Mouse (Mus musculus): ENCODE data around the gene Tbck. TPM values are rescaled to one million over a fixed set of nuclear protein-coding genes. Genes with fewer than 3 reads are reported as not detected.
A peak's percentile ranks its signal among the peaks of the same experiment; 100 is the strongest.

Gene Tbck
- polyA plus RNA-seq, 1 experiment from 2014 or later = 21.5 TPM

GRCm38 (mm10) chr3:132850431-132850830 is 166.5 kb downstream of the Tbck start:
- Histone ChIP-seq H3K27ac (replicated peaks) (no peak overlapping the region), H3K4me1 (peaks cover 7% of the 10 kb centered on the region; the same call in 1 of the 2 replicates), H3K27me3 (ENCODE audit: low read depth, poor library complexity, severe bottlenecking) (no peaks in the 10 kb centered on the region), H3K9me3 (replicated peaks) (no peaks in the 10 kb centered on the region), H3K36me3 (no peaks in the 10 kb centered on the region), H3K4me3 (no peak overlapping the region)
- 92% methylated on average over 2 of the region's 2 CpGs for WGBS
- no peak for DNase-seq (ENCODE audit: low spot score)

GRCm38 (mm10) chr3:132851417-132851816 is 167.5 kb downstream of the Tbck start:
- Histone ChIP-seq H3K4me3 (no peak overlapping the region), H3K4me1 (peaks cover 13% of the 10 kb centered on the region; the same call in 1 of the 2 replicates), H3K27me3 (ENCODE audit: low read depth, poor library complexity, severe bottlenecking) (no peaks in the 10 kb centered on the region), H3K36me3 (no peaks in the 10 kb centered on the region), H3K27ac (replicated peaks) (no peak overlapping the region), H3K9me3 (replicated peaks) (no peaks in the 10 kb centered on the region)
- WGBS = 64% methylated on average over 1 of the region's 1 CpGs
- DNase-seq (ENCODE audit: low spot score) = no peak

GRCm38 (mm10) chr3:132851841-132852728 is 168.1 kb downstream of the Tbck start:
- Histone ChIP-seq H3K27me3 (ENCODE audit: low read depth, poor library complexity, severe bottlenecking) (no peaks in the 10 kb centered on the region), H3K4me3 (no peak overlapping the region), H3K36me3 (no peaks in the 10 kb centered on the region), H3K9me3 (replicated peaks) (no peaks in the 10 kb centered on the region), H3K27ac (replicated peaks) (no peak overlapping the region), H3K4me1 (peaks cover 13% of the 10 kb centered on the region; the same call in 1 of the 2 replicates)
- no peak for DNase-seq (ENCODE audit: low spot score)
- WGBS = 74% methylated on average over 28 of the region's 28 CpGs

GRCm38 (mm10) chr3:132854271-132854670 is 170.3 kb downstream of the Tbck start:
- no peak overlapping the region for H3K27ac ChIP-seq (replicated peaks)
- H3K36me3 ChIP-seq = no peaks in the 10 kb centered on the region
- H3K27me3 ChIP-seq (ENCODE audit: low read depth, poor library complexity, severe bottlenecking) = no peaks in the 10 kb centered on the region
- H3K4me3 ChIP-seq = no peak overlapping the region
- no peak for DNase-seq (ENCODE audit: low spot score)
- no peaks in the 10 kb centered on the region for H3K9me3 ChIP-seq (replicated peaks)
- WGBS = 84% methylated on average over 9 of the region's 9 CpGs
- peaks cover 20% of the 10 kb centered on the region for H3K4me1 ChIP-seq

- H3K9me3 ChIP-seq (replicated peaks) = no peaks in the 10 kb centered on the region
- no peaks in the 10 kb centered on the region for H3K36me3 ChIP-seq
- no peak overlapping the region for H3K4me3 ChIP-seq
- H3K27ac ChIP-seq (replicated peaks) = no peak overlapping the region
- DNase-seq (ENCODE audit: low spot score) = no peak
- H3K27me3 ChIP-seq (ENCODE audit: low read depth, poor library complexity, severe bottlenecking) = no peaks in the 10 kb centered on the region
- peaks cover 20% of the 10 kb centered on the region for H3K4me1 ChIP-seq
- 70% methylated on average over 9 of the region's 9 CpGs for WGBS
Measured at GRCm38 (mm10) chr3:132855458-132856212, 171.7 kb downstream of the Tbck start.

GRCm38 (mm10) chr3:132856651-132857050 is 172.7 kb downstream of the Tbck start:
- 68% methylated on average over 6 of the region's 6 CpGs for WGBS
- Histone ChIP-seq H3K36me3 (no peaks in the 10 kb centered on the region), H3K27me3 (ENCODE audit: low read depth, poor library complexity, severe bottlenecking) (no peaks in the 10 kb centered on the region), H3K4me3 (no peak overlapping the region), H3K27ac (replicated peaks) (no peak overlapping the region), H3K9me3 (replicated peaks) (no peaks in the 10 kb centered on the region), H3K4me1 (peaks cover 17% of the 10 kb centered on the region)
- DNase-seq (ENCODE audit: low spot score) = no peak

GRCm38 (mm10) chr3:132858849-132859248 is 174.9 kb downstream of the Tbck start:
- H3K9me3 ChIP-seq (replicated peaks) = no peaks in the 10 kb centered on the region
- no peak for DNase-seq (ENCODE audit: low spot score)
- 77% methylated on average over 11 of the region's 11 CpGs for WGBS
- H3K27me3 ChIP-seq (ENCODE audit: low read depth, poor library complexity, severe bottlenecking) = no peaks in the 10 kb centered on the region
- H3K4me3 ChIP-seq = no peak overlapping the region
- H3K4me1 ChIP-seq = peaks cover 13% of the 10 kb centered on the region; the same call in 1 of the 2 replicates
- H3K27ac ChIP-seq (replicated peaks) = no peak overlapping the region
- no peaks in the 10 kb centered on the region for H3K36me3 ChIP-seq

- Histone ChIP-seq H3K27ac (replicated peaks) (0 out of 2 replicates have a peak overlapping the region, but pooled peaks have one; percentile 13), H3K9me3 (replicated peaks) (no peaks in the 10 kb centered on the region), H3K36me3 (no peaks in the 10 kb centered on the region), H3K4me1 (peaks cover 13% of the 10 kb centered on the region; the same call in 1 of the 2 replicates), H3K4me3 (no peak overlapping the region), H3K27me3 (ENCODE audit: low read depth, poor library complexity, severe bottlenecking) (no peaks in the 10 kb centered on the region)
- DNase-seq (ENCODE audit: low spot score) = no peak
- WGBS = 93% methylated on average over 7 of the region's 7 CpGs
Measured at GRCm38 (mm10) chr3:132859573-132859972, 175.6 kb downstream of the Tbck start.

GRCm38 (mm10) chr3:132860796-132861195 is 176.9 kb downstream of the Tbck start:
- 82% methylated on average over 8 of the region's 8 CpGs for WGBS
- DNase-seq (ENCODE audit: low spot score) = no peak
- Histone ChIP-seq H3K9me3 (replicated peaks) (no peaks in the 10 kb centered on the region), H3K36me3 (no peaks in the 10 kb centered on the region), H3K4me3 (no peak overlapping the region), H3K27ac (replicated peaks) (no peak overlapping the region), H3K4me1 (peaks cover 9% of the 10 kb centered on the region; the same call in 1 of the 2 replicates), H3K27me3 (ENCODE audit: low read depth, poor library complexity, severe bottlenecking) (no peaks in the 10 kb centered on the region)

- H3K4me1 ChIP-seq = peaks cover 4% of the 10 kb centered on the region; the same call in 1 of the 2 replicates
- H3K36me3 ChIP-seq = no peaks in the 10 kb centered on the region
- H3K9me3 ChIP-seq (replicated peaks) = no peaks in the 10 kb centered on the region
- H3K27ac ChIP-seq (replicated peaks) = no peak overlapping the region; the same call in 1 of the 2 replicates
- WGBS = 88% methylated on average over 13 of the region's 13 CpGs
- DNase-seq (ENCODE audit: low spot score) = no peak
- no peaks in the 10 kb centered on the region for H3K27me3 ChIP-seq (ENCODE audit: low read depth, poor library complexity, severe bottlenecking)
- no peak overlapping the region for H3K4me3 ChIP-seq
Measured at GRCm38 (mm10) chr3:132863843-132864242, 179.9 kb downstream of the Tbck start.

GRCm38 (mm10) chr3:132864329-132864919 is 180.5 kb downstream of the Tbck start:
- no peak for DNase-seq (ENCODE audit: low spot score)
- Histone ChIP-seq H3K27ac (replicated peaks) (no peak overlapping the region), H3K4me1 (no peaks in the 10 kb centered on the region), H3K4me3 (no peak overlapping the region), H3K27me3 (ENCODE audit: low read depth, poor library complexity, severe bottlenecking) (no peaks in the 10 kb centered on the region), H3K36me3 (no peaks in the 10 kb centered on the region), H3K9me3 (replicated peaks) (no peaks in the 10 kb centered on the region)
- WGBS = 84% methylated on average over 14 of the region's 14 CpGs

- no peaks in the 10 kb centered on the region for H3K4me1 ChIP-seq
- 91% methylated on average over 8 of the region's 8 CpGs for WGBS
- H3K4me3 ChIP-seq = no peak overlapping the region
- no peaks in the 10 kb centered on the region for H3K27me3 ChIP-seq (ENCODE audit: low read depth, poor library complexity, severe bottlenecking)
- no peak overlapping the region for H3K27ac ChIP-seq (replicated peaks)
- H3K36me3 ChIP-seq = no peaks in the 10 kb centered on the region
- H3K9me3 ChIP-seq (replicated peaks) = no peaks in the 10 kb centered on the region
- no peak for DNase-seq (ENCODE audit: low spot score)
Measured at GRCm38 (mm10) chr3:132864986-132865385, 181.0 kb downstream of the Tbck start.
